Mouse (Mus musculus): Measurements from ENCODE around the gene Lrp3.
"Not testable (repeated sequence)": the region's sequence is repeated elsewhere in the genome, so short reads cannot be mapped to it uniquely, and the experiment has no call there.

The Lrp3 gene

DNA sequence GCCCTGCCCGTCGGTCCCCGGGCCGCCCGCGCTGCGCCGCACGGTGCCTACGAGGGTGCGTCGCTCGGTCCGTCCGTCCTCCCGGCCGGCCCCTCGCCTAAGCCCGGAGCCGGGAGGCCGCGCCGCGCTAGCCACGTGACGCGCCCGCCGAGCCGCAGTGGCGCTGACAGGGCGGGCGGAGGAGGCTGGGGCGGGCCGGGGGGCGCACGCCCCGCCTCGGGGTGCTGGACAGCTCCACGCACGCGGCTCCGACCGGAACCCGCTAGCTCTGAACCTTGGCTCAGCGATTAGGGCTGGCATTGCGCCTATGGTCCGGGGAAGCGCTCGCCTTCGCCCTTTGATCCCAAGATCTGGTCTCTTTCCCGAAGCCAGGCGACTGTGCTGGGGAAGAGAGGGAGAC lies at the start of gene Lrp3:
Gene Lrp3 (minus strand): TSS at position 274 of the 400 bp plus-strand sequence.
- peak; percentile 83 for DNase-seq

GRCm38 (mm10) chr7:35264746-35265145 lies 49.4 kb upstream of the Lrp3 start:
- DNase-seq, result peak; percentile 52

GRCm38 (mm10) chr7:35263595-35264489 lies 48.5 kb upstream of the Lrp3 start:
- DNase-seq, result no peak

- DNase-seq, result no peak
These were observed 44.1 kb upstream of the Lrp3 start for GRCm38 (mm10) chr7:35259384-35259783.

GRCm38 (mm10) chr7:35258294-35258693 lies 43.0 kb upstream of the Lrp3 start:
- no peak for DNase-seq

- peak; percentile 41 for DNase-seq
These were observed 36.8 kb upstream of the Lrp3 start for GRCm38 (mm10) chr7:35252041-35252558.

DNA sequence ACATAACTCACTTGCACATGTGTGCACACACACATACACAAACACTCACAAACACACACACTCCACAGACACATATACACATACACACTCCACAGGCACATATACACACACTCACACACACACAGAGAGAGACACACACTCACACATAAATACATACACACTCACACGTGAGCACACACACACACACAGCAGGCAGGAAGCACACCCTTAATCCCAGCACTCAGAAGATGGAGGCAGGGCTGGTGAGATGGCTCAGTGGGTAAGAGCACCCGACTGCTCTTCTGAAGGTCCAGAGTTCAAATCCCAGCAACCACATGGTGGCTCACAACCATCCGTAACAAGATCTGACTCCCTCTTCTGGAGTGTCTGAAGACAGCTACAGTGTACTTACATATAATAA lies 22.6 kb upstream of the Lrp3 start:
- DNase-seq, result not testable (repeated sequence)

GRCm38 (mm10) chr7:35235308-35235707 lies 20.0 kb upstream of the Lrp3 start:
- DNase-seq, result peak; percentile 81

DNA sequence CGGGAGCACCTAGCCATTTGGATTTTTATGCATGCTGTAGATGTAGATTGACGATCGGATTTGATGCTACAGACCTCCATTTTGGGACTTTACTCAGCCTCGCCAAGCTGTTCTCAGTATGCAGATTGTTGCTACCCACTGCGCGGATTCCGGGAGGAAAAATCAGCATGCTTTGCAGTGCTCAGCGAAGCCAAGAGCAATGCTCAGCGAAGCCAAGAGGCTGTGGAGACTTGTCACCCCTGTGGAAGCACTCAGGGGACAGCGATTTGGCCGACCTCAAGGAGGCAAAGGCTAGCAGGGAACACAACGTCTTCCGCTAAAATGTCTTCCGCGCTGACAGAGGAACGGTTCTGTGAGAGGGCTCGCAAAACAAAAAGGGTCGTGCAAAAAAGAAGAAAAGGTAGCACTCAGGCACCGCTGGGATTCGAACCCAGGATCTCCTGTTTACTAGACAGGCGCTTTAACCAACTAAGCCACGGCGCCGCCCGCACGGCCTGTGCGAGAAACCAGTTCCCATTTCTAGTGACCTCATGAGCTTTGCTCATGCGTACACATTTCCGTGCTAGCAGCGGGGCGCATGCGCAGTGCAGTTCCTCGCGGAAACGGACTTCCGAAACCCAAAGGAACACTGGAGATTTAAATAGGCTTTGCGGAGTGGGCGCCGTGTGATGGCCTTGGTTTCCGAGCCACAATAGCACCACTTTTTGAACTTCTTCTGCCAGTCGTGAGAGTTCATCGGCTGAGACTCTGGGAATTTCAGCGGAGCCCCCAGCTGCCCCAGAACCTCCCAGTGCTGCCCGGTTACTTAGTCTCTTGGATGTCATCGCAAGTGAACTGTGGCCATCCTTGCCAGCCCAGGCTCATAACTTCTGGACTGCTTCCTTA lies 19.3 kb upstream of the Lrp3 start:
- DNase-seq, result peak; percentile 96

- peak; percentile 31 for DNase-seq
These were observed 18.6 kb upstream of the Lrp3 start for GRCm38 (mm10) chr7:35233861-35234260.

DNA sequence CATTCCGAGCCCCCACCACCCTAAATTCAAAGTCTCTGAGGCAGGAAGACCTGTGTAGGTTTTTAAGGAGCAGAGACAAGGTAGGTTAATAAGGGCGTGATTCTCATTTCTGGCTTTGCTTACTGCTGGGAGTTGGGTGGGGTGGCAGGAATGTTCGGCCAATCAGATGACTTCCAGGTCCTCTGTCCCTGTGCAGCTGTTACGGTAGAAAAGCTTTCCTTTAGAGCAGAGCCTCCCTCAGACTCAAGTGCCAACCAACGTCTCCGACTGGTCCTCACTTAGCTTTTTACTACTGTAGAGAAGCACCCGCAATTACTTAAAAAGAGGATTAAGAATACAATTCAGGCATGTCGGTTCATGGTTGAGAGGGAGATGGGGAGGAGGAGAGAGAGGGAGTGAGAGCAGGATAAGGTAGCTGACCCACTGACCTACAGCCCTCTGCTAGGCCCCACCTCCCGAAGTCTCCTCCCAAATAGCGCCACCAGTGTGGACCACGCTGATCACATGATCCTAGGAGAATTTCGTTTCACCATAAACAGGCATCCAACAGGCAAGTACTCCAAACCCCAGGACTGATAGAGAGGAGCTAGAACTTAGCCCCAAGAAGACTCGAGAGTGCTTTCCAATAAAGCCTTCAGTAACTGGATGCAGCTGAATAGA lies 17.6 kb upstream of the Lrp3 start:
- peak; percentile 18 for DNase-seq

DNA sequence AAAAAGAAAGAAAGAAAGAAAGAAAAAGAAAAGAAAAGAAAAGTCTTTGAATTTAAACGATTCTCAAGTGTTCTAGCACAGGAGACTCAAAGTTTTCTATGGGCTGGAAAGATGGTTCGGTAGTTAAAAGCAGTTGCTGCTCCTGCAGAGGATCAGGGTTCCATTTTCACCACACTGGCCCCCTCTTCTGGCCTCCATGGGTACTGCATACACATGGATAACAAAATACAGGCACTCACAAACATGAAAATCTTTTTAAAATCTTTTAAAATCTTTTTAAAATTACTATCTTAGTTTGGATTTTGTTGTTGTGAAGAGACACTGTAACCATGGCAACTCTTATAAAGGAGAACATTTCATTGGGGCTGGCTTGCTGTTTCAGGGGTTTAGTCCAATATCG lies 15.0 kb upstream of the Lrp3 start:
- no peak for DNase-seq

DNA sequence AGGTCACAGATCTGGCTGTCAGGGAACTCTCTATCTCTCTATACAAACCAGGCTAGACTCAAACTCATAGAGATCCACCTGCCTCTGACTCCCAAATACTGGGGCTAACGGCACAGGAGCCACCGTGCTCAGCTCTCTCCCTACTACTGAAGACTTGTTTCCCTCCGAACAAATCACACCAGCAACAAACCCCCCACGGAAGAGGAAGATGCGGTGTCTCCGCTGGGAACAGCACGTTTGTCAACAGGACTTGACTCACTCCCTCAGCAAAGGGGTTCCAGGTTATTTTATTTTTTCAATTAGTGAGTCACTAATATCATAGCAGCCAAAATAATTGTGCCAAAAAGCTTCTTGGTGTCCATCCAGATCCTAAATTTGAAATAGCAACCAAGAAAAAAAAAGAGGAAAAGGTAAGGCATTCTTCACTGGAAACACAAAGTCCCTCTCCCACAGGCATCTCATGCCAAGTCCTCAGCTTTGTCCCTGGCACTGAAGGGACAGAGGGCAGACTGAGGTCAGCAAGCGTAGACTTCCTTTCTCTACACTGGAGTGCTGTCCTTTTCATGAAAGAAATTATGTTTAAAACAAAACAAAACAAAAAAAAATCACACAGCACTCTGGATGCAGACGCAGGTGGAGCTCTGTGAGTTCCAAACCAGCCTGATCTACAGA lies 5.5 kb upstream of the Lrp3 start:
- no peak for DNase-seq

GRCm38 (mm10) chr7:35215731-35216130 lies 433 bp upstream of the Lrp3 start:
- no peak for DNase-seq

- peak; percentile 58 for DNase-seq
These were observed 666 bp downstream of the Lrp3 start for GRCm38 (mm10) chr7:35214442-35215222.

DNA sequence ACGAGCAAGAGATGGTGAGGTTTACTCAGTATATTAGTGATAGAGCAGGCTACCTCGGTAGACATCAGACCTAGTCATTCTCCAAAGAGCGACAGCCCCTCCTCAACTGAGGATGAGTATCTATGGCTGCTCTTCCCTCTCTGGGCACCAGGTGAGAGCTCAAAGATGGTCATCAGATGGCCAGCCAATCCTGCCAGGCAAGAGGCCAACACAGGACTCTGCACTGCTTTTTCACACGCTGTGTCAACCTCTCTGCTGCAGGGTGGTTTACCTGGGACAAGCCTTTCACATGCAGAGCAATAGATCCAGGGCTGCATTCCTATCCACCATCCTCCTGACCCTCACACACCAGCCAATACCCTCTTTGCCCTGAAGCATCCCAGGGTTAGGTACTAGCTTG lies 3.5 kb downstream of the Lrp3 start:
- DNase-seq, result peak; percentile 61

DNA sequence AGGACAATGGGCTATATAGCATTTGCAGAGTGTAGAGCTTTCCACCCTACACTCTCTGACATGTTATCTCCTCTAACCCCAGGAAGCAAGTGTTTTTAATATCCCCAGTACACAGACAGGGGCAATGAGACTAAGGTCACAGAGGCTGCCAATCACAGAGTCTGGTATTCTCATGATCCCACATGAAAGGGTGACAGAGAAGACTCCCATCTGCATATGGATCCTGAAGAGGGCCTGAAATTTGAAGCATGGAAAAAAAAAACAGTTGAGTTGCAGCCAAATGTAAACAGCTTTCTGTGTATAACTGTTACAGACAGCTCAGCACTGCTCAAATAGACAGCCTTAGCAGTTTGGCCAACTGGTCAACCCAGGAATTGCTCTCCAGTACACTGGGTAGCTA lies 15.5 kb downstream of the Lrp3 start:
- DNase-seq, result no peak

GRCm38 (mm10) chr7:35198981-35199754 lies 16.1 kb downstream of the Lrp3 start:
- DNase-seq, result no peak

GRCm38 (mm10) chr7:35197022-35197421 lies 18.3 kb downstream of the Lrp3 start:
- DNase-seq, result no peak

- no peak for DNase-seq
These were observed 24.0 kb downstream of the Lrp3 start for GRCm38 (mm10) chr7:35191276-35191675.

GRCm38 (mm10) chr7:35189699-35190098 lies 25.6 kb downstream of the Lrp3 start:
- DNase-seq, result no peak

Measured in cerebellum, adult 9-11 months (tissue).